Mouse (Mus musculus) CH12.LX (cell line): Measurements from ENCODE around the gene Ttc39b. TPM values are rescaled to one million over a fixed set of nuclear protein-coding genes. Genes with fewer than 3 reads are reported as not detected.

Source experiments
- DNase-seq: peaks from one replicate; pipeline ENCODE4 v3.0.0-alpha.2; 2013; ENCODE audit errors: extremely low read depth
- H3K27ac ChIP-seq: 2 replicates; pipeline ENCODE4 v1.5.1; 2012; ENCODE audit warnings: low read depth, mild to moderate bottlenecking, control low read depth, moderate library complexity; ENCODE audit not compliant: insufficient read depth
- H3K27me3 ChIP-seq: replicated peaks from 2 replicates; pipeline ENCODE3; 2012; ENCODE audit warnings: inconsistent platforms
- H3K36me3 ChIP-seq, 2 experiments: replicated peaks in 1 of 2; 2 replicates each; pipeline versions ENCODE3 to v1.6.1; 2012; ENCODE audit warnings: inconsistent platforms in 1 of 2, low read length in 1 of 2, mild to moderate bottlenecking in 1 of 2, mixed read lengths in 1 of 2, moderate library complexity in 1 of 2; ENCODE audit not compliant: control insufficient read depth in 1 of 2, insufficient read depth in 1 of 2
- H3K4me1 ChIP-seq, 2 experiments: 2 replicates each; pipeline ENCODE4 v1.6.1; 2012; ENCODE audit warnings: inconsistent platforms in 1 of 2, moderate library complexity in 1 of 2; ENCODE audit not compliant: insufficient read depth in 2 of 2, control insufficient read depth in 1 of 2
- H3K4me2 ChIP-seq: 2 replicates; pipeline ENCODE4 v1.6.1; 2012; ENCODE audit warnings: low read depth, mild to moderate bottlenecking, control low read depth; ENCODE audit not compliant: poor library complexity, insufficient read depth, severe bottlenecking
- H3K4me3 ChIP-seq, 3 experiments: fragments of 150-350 bp in 1 of 3; sonication (generic) in 1 of 3; replicated peaks in 1 of 3; 2 replicates each; pipeline versions ENCODE3 to v1.5.1; 2011 to 2012; ENCODE audit warnings: low read depth in 2 of 3, low read length in 2 of 3, mild to moderate bottlenecking in 2 of 3, moderate library complexity in 2 of 3, control low read depth in 1 of 3, improper control_type of control experiment in 1 of 3, inconsistent platforms in 1 of 3, mixed read lengths in 1 of 3; ENCODE audit not compliant: poor library complexity in 1 of 3
- H3K79me2 ChIP-seq: replicated peaks from 2 replicates; pipeline ENCODE4 v1.6.1; 2012; ENCODE audit warnings: mild to moderate bottlenecking, moderate library complexity; ENCODE audit not compliant: control insufficient read depth, poor library complexity, insufficient read depth, severe bottlenecking; ENCODE audit errors: extremely low read depth
- H3K9ac ChIP-seq: 2 replicates; pipeline ENCODE4 v1.6.1; 2012; ENCODE audit warnings: low read depth, mild to moderate bottlenecking, control low read depth, moderate library complexity; ENCODE audit not compliant: insufficient read depth
- H3K9me3 ChIP-seq: replicated peaks from 2 replicates; pipeline ENCODE3; 2012; ENCODE audit warnings: low read length, inconsistent platforms, mixed read lengths
- CTCF ChIP-seq, 2 experiments: IDR thresholded peaks in 1 of 2; conservative IDR thresholded peaks in 1 of 2; 2 replicates each; pipeline ENCODE4 v1.5.1; 2011 to 2012; ENCODE audit warnings: low read depth in 2 of 2, low read length in 2 of 2, improper control_type of control experiment in 1 of 2, inconsistent platforms in 1 of 2, mild to moderate bottlenecking in 1 of 2, moderate library complexity in 1 of 2
- E2F4 ChIP-seq: IDR thresholded peaks from 2 replicates; pipeline ENCODE4 v1.6.1; 2011; ENCODE audit warnings: low read depth, low read length, improper control_type of control experiment; ENCODE audit not compliant: insufficient replicate concordance
- EP300 ChIP-seq: IDR thresholded peaks from 2 replicates; pipeline ENCODE4 v1.6.1; 2011; ENCODE audit warnings: low read length, improper control_type of control experiment
- IRF4 ChIP-seq: IDR thresholded peaks from 2 replicates; pipeline ENCODE4 v1.6.1; 2014; ENCODE audit warnings: low read depth, mild to moderate bottlenecking, inconsistent platforms, low read length, improper control_type of control experiment
- JUND ChIP-seq: conservative IDR thresholded peaks from 2 replicates; pipeline ENCODE4 v1.6.1; 2011; ENCODE audit warnings: low read depth, low read length, improper control_type of control experiment
- KAT2A ChIP-seq: IDR thresholded peaks from 2 replicates; pipeline ENCODE4 v1.6.1; 2012; ENCODE audit warnings: low read length, improper control_type of control experiment, inconsistent platforms; ENCODE audit not compliant: insufficient replicate concordance
- MEF2A ChIP-seq: IDR thresholded peaks from 2 replicates; pipeline ENCODE4 v1.6.1; 2014; ENCODE audit warnings: low read depth, mild to moderate bottlenecking, inconsistent platforms, low read length, improper control_type of control experiment, borderline replicate concordance
- MXI1 ChIP-seq: IDR thresholded peaks from 2 replicates; pipeline ENCODE4 v1.6.1; 2011; ENCODE audit warnings: mild to moderate bottlenecking, low read depth, low read length, improper control_type of control experiment
- PAX5 ChIP-seq: IDR thresholded peaks from 2 replicates; pipeline ENCODE4 v1.6.1; 2012; ENCODE audit warnings: low read length, inconsistent platforms, mixed read lengths
- POLR2AphosphoS2 ChIP-seq: IDR thresholded peaks from 2 replicates; pipeline ENCODE4 v1.6.1; 2011; ENCODE audit warnings: low read depth, low read length, improper control_type of control experiment
- RCOR1 ChIP-seq: conservative IDR thresholded peaks from 2 replicates; pipeline ENCODE4 v1.6.1; 2012; ENCODE audit warnings: low read depth, mild to moderate bottlenecking, inconsistent platforms, low read length, improper control_type of control experiment
- SMC3 ChIP-seq: IDR thresholded peaks from 2 replicates; pipeline ENCODE4 v1.6.1; 2011; ENCODE audit warnings: low read depth, low read length, improper control_type of control experiment
- TBP ChIP-seq: conservative IDR thresholded peaks from 2 replicates; pipeline ENCODE4 v1.6.1; 2011; ENCODE audit warnings: low read depth, low read length, improper control_type of control experiment
- TCF12 ChIP-seq: IDR thresholded peaks from 2 replicates; pipeline ENCODE4 v1.6.1; 2014; ENCODE audit warnings: low read depth, mild to moderate bottlenecking, inconsistent platforms, low read length, improper control_type of control experiment
- UBTF ChIP-seq: IDR thresholded peaks from 2 replicates; pipeline ENCODE4 v1.6.1; 2012; ENCODE audit warnings: low read depth, mild to moderate bottlenecking, inconsistent platforms, low read length, improper control_type of control experiment, moderate library complexity
- USF1 ChIP-seq: IDR thresholded peaks from 2 replicates; pipeline ENCODE4 v1.6.1; 2014; ENCODE audit warnings: low read depth, mild to moderate bottlenecking, inconsistent platforms, low read length, improper control_type of control experiment
- ZC3H11A ChIP-seq: IDR thresholded peaks from 2 replicates; pipeline ENCODE4 v1.6.1; 2012; ENCODE audit warnings: low read depth, mild to moderate bottlenecking, inconsistent platforms, low read length, improper control_type of control experiment
- ZKSCAN1 ChIP-seq: IDR thresholded peaks from 2 replicates; pipeline ENCODE4 v1.6.1; 2012; ENCODE audit warnings: low read depth, inconsistent platforms, low read length, improper control_type of control experiment, borderline replicate concordance
- ZNF384 ChIP-seq: IDR thresholded peaks from 2 replicates; pipeline ENCODE4 v1.6.1; 2012; ENCODE audit warnings: low read depth, low read length, improper control_type of control experiment, inconsistent platforms
- dilution Hi-C: fragments of 300-500 bp; cut with MboI; formaldehyde crosslinking; loops from 2 replicates; pipeline ENCODE4 v1.14.3; 2020; ENCODE audit warnings: low sequenced_read_pairs; ENCODE audit not compliant: extremely low pct_unique_long_range_greater_than_20kb, extremely low pct_ligation_motif_present
- in situ Hi-C: fragments of 300-500 bp; cut with MboI; formaldehyde crosslinking; loops from 3 replicates; pipeline ENCODE4 v1.14.3; 2019; ENCODE audit warnings: low sequenced_read_pairs, low pct_ligation_motif_present, low pct_unique_long_range_greater_than_20kb, mixed read lengths
- polyA plus RNA-seq: library from polyadenylated mRNA; unstranded; fragments of >175 nt; gene quantifications from 2 replicates; pipeline ENCODE4 v1.2.1, GENCODE M21; 2012; ENCODE audit warnings: low read depth; ENCODE audit not compliant: insufficient read length
- total RNA-seq, 2 experiments: library from RNA; depleted of rRNA; stranded (reverse); fragments of 300-350 nt in 1 of 2; fragments of >200 nt in 1 of 2; gene quantifications; 2 replicates each; pipeline ENCODE4 v1.2.3; 2012 to 2014

Gene Ttc39b
- total and polyA plus RNA-seq, 3 experiments = 12.6 to 16.7 (median 15.7) TPM

DNA sequence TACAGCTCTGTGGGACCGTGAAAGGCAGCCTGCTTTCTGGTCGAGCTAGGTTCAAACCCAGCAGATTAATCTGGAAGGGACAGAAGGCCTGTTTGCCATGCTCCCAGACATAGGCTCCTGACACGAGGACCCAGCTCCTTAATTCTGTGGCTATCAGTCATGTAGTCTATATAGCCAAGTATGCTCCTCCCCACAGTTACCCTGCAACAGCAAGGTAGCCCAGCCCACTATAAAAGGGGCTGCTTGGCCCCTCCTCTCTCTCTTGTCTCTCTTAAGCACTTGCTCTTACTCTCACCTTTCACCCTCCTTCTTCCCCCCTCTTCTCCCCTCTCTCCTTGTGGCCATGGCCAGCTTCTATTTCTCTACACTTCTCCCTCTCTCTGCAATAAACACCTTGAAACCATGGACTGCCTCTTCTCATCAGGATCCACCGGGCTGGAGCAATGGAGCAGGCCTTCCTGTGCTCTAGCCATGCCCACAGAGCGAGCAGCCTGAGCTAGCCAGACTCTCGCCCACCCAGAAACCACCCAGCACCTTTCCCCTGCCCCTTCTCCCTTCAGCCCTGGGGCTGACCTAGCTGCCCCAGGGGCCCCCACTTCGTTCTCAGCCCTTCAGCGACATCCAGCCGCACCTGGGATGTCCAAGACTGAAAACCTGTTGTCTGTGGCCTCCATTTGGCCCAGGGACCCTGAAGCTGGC, 51.0 kb downstream of the Ttc39b start:
- Histone ChIP-seq H3K9ac (no peak overlapping the region), H3K4me2 (no peak overlapping the region), H3K27ac (no peak overlapping the region), H3K79me2 (no peaks in the 10 kb centered on the region; the same call in 1 of the 2 replicates), H3K36me3 (peaks cover 3 to 17% of the 10 kb centered on the region in 2 experiments), H3K9me3 (no peaks in the 10 kb centered on the region), H3K4me1 (peaks cover 0 to 18% of the 10 kb centered on the region in 2 experiments; a peak in 2 of 4 replicates), H3K27me3 (no peaks in the 10 kb centered on the region), H3K4me3 (no peak overlapping the region)
- TF ChIP-seq ZKSCAN1 (no peak), TCF12 (no peak), JUND (no peak), SMC3 (no peak), ZNF384 (no peak), ZC3H11A (no peak), KAT2A (no peak), TBP (no peak)
- DNase-seq = no peak
- in situ Hi-C loops = no loop called here
- dilution Hi-C loops = no loop called here

DNA sequence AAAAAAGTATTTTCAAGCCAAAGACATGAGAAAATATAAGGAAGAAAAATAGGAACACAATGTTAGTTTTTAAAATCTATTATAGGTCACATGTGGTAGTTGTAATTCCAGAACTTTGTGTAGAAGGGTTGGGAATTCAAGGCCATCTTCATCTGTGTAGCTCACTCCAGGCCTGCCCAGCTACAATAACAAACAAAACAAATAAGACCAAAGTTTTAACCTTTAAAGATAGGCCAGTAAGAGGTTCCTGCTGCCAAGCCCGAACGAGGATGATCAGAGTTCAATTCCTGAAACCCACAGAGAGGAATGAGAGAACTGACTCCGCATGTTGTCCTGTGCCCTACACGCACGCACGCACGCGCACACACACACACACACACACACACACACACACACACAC, 53.6 kb downstream of the Ttc39b start:
- Histone ChIP-seq H3K36me3 (peaks cover 3 to 20% of the 10 kb centered on the region in 2 experiments), H3K27me3 (no peaks in the 10 kb centered on the region), H3K79me2 (no peaks in the 10 kb centered on the region; the same call in 1 of the 2 replicates), H3K27ac (no peak overlapping the region), H3K4me3 (no peak overlapping the region), H3K4me1 (peaks cover 0 to 24% of the 10 kb centered on the region in 2 experiments; a peak in 2 of 4 replicates), H3K4me2 (no peak overlapping the region), H3K9ac (no peak overlapping the region), H3K9me3 (no peaks in the 10 kb centered on the region)
- in situ Hi-C loops = no loop called here
- dilution Hi-C loops = no loop called here
- DNase-seq = no peak
- no peak for TF ChIP-seq IRF4
- no peak for TF ChIP-seq PAX5
- no peak for TF ChIP-seq RCOR1
- no peak for TF ChIP-seq E2F4
- TF ChIP-seq MXI1 = no peak
- no peak for TF ChIP-seq POLR2AphosphoS2
- no peak for TF ChIP-seq CTCF (conservative IDR thresholded peaks at IDR 0.05 in 1 of 2, IDR thresholded peaks at IDR 0.05 in 1 of 2; ENCODE audit: low read depth in 2 of 2, low read length in 2 of 2)
- no peak for TF ChIP-seq UBTF
- TF ChIP-seq MEF2A = no peak
- TF ChIP-seq USF1 = no peak
- TF ChIP-seq EP300 = no peak
